Mouse (Mus musculus) intestine, embryonic 15.5 days (tissue): ENCODE measurements around the gene Ikzf2. TPM values are rescaled to one million over a fixed set of nuclear protein-coding genes. Genes with fewer than 3 reads are reported as not detected.
A peak's percentile ranks its signal among the peaks of the same experiment; 100 is the strongest.

ENCODE experiments used
- ATAC-seq: fragments of 200-750 bp; cut with Nextera tagmentation; 2 replicates; pipeline ENCODE4 v1.8.0; 2017; ENCODE audit warnings: moderate TSS enrichment, moderate library complexity
- H3K27ac ChIP-seq: fragments of 300-500 bp; sonication (generic); 2 replicates; pipeline ENCODE4 v1.5.1; 2015; ENCODE audit warnings: mild to moderate bottlenecking, inconsistent platforms
- H3K27me3 ChIP-seq: fragments of 300-500 bp; sonication (generic); replicated peaks from 2 replicates; pipeline ENCODE4 v1.6.1; 2015; ENCODE audit warnings: inconsistent platforms
- H3K36me3 ChIP-seq: fragments of 300-500 bp; sonication (generic); 2 replicates; pipeline ENCODE4 v1.6.1; 2015; ENCODE audit warnings: inconsistent platforms
- H3K4me1 ChIP-seq: fragments of 300-500 bp; sonication (generic); replicated peaks from 2 replicates; pipeline ENCODE4 v1.6.1; 2015; ENCODE audit warnings: inconsistent platforms
- H3K4me2 ChIP-seq: fragments of 300-500 bp; sonication (generic); replicated peaks from 2 replicates; pipeline ENCODE4 v1.6.1; 2015; ENCODE audit warnings: mild to moderate bottlenecking, inconsistent platforms
- H3K4me3 ChIP-seq: fragments of 300-500 bp; sonication (generic); replicated peaks from 2 replicates; pipeline ENCODE4 v1.5.1; 2015; ENCODE audit warnings: inconsistent platforms
- H3K9ac ChIP-seq: fragments of 300-500 bp; sonication (generic); 2 replicates; pipeline ENCODE4 v1.6.1; 2015; ENCODE audit warnings: inconsistent platforms
- H3K9me3 ChIP-seq: fragments of 300-500 bp; sonication (generic); 2 replicates; pipeline ENCODE4 v1.6.1; 2016; ENCODE audit warnings: inconsistent platforms
- WGBS: fragments of 180-500 bp; shearing (Covaris S2); methylation state at CpG from one replicate; pipeline ENCODE4 v1.1.7; 2015; 5-methylcytosine and 5-hydroxymethylcytosine counted together
- polyA plus RNA-seq: library from polyadenylated mRNA; unstranded; fragments of >200 nt; fragmentation: Nextera tagmentation; extraction: Ambion mirVana; gene quantifications from 2 replicates; pipeline ENCODE4 v1.2.1, GENCODE M21; 2015

Gene Ikzf2
- polyA plus RNA-seq, result 2.2 and 2.5 TPM in 2 replicates

DNA sequence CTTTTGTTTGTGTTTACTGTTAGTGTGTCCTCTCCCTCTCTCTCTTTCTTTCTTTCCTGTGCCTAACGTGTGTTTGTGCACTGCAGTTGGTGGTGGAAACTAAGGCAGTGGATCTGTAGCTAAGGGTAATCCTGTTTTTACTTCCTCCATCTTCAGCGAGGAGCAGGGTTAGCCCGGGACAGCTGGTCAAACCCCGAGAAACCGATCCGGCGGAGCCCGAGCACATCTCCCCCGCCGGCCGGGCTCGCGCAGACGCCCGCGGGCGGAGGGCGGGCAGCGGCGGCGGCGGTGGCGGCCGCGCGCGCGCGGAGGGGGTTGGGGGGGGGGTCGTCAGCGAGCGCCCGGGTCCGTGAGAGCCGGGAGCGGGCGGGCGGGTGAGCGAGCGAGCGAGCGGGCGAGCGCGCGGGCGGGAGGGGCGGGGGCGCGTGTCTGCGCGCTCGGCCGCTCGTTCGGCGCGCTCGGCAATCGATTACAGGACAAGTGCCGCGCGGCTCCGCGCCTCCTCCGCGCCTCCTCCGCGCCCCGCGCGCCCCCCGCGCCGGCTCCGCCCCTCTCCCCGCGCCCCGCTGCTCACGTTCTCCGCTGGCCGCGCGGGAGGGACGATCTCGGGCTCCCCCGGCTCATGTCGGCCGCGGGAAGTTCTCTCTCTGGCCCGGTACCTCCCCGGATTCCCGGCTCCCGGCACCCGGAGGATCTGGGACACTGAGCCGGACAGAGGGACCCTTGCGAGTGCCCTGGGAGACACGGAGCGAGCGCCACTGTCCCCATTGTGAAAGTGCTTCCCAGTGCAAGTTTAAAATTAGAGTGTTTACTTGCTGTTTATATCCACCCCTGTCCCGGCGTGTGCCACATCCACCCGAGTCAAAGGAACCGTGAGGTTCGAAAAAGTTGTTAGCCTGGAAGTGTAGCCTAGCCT, at the start of gene Ikzf2:
Gene Ikzf2, minus strand, starts transcription at position 170 of the 916 bp plus-strand sequence.
- H3K36me3 ChIP-seq, result no peaks in the 10 kb centered on the region
- ATAC-seq, result peak; percentile 93
- H3K4me1 ChIP-seq, result no peaks in the 10 kb centered on the region
- peak within 1 kb of the TSS; percentile 71 for H3K4me3 ChIP-seq
- peak within 1 kb of the TSS; percentile 74 for H3K4me2 ChIP-seq
- no peaks in the 10 kb centered on the region for H3K27me3 ChIP-seq
- H3K9ac ChIP-seq, result peak within 1 kb of the TSS; percentile 71
- under 1% methylated on average over 52 of the region's 105 CpGs for WGBS
- peak within 1 kb of the TSS; percentile 81 for H3K27ac ChIP-seq
- H3K9me3 ChIP-seq, result no peaks in the 10 kb centered on the region

DNA sequence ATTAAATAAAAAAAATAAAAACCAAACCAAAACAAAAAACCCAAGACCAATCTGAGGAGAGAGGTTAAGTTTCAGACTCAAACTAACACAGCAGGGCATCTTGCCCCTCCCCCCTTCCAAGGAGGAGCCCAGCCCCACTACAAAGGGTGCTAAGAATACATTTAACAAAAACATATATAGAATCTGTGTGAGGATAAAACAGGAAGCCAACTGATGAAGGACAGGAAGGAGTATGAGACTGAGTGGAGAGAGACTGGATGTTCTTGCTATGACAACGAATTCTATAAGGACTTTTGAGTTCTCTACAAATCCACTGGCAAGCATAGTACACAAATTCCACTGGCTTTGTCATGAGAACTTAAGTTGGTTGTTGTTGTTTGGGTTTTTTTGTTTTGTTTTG, 42.7 kb upstream of the Ikzf2 start:
- Histone ChIP-seq H3K36me3 (no peaks in the 10 kb centered on the region), H3K27ac (no peak overlapping the region), H3K4me1 (no peaks in the 10 kb centered on the region), H3K9ac (no peak overlapping the region), H3K4me3 (no peak overlapping the region), H3K27me3 (no peaks in the 10 kb centered on the region), H3K4me2 (no peak overlapping the region), H3K9me3 (no peaks in the 10 kb centered on the region)
- no peak for ATAC-seq
- 57% methylated on average over 1 of the region's 1 CpGs for WGBS

DNA sequence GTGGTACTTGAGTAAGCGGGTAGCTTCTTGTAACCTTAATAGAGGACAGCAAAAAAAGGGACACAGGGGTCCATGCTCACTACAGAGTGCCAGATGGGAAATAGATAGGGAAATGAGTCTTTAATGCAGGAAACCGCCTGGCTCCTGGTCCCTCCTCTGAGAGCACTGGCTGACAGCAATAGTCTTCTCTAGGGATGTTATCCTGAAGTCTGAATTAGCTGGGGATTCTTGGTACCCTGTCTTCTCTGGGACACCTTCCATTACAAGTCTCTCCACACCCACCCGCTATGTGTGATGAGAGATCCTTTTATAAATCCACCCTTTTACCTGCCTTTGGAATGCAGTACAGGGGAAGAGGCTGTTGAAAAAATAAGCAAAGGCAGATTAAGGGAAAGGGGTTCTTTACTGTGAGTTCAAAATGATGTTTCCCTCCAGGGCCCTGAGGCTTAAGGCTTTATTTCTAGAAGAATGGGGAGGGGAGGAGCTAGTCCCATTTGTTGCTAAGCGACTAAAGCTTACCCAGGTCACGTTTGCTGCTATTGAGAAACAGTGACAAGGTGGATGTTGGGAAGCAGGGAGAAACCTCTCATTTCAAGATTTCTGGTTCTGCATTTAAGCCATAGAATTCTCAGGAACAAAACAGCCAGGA, 42.1 kb upstream of the Ikzf2 start:
- H3K27ac ChIP-seq, result no peak overlapping the region

DNA sequence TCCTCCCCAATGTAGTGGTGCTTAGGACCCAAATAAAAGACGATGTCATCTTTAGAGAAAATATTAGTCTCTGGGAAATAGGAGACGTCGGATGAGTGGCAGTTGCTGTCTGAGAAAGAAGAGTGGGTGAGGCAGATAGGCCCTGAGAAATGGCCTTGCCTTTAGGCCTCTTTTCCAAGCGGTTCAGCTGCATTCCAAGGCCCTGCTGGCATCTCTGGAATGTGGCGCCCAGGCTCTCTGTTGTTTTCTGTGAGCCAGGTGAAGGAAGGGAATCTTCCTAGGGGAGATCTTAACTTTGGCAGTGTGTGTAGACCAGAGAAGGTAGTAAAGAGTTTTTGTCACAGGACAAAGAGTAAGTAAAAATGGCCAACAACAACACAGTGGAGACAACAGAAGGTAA, 40.9 kb upstream of the Ikzf2 start:
- Histone ChIP-seq H3K4me2 (no peak overlapping the region), H3K4me3 (no peak overlapping the region), H3K27ac (no peak overlapping the region), H3K9me3 (no peaks in the 10 kb centered on the region), H3K9ac (no peak overlapping the region), H3K36me3 (no peaks in the 10 kb centered on the region), H3K4me1 (no peaks in the 10 kb centered on the region), H3K27me3 (no peaks in the 10 kb centered on the region)
- WGBS, result 36% methylated on average over 5 of the region's 5 CpGs
- ATAC-seq, result no peak

More for the DNA sequence above, 42.1 kb upstream of the Ikzf2 start:
- H3K4me1 ChIP-seq, result no peaks in the 10 kb centered on the region
- no peak overlapping the region for H3K4me2 ChIP-seq
- no peaks in the 10 kb centered on the region for H3K36me3 ChIP-seq
- no peaks in the 10 kb centered on the region for H3K27me3 ChIP-seq
- WGBS, result 47% methylated on average over 5 of the region's 5 CpGs
- H3K9ac ChIP-seq, result no peak overlapping the region
- H3K9me3 ChIP-seq, result no peaks in the 10 kb centered on the region
- no peak for ATAC-seq
- H3K4me3 ChIP-seq, result no peak overlapping the region

DNA sequence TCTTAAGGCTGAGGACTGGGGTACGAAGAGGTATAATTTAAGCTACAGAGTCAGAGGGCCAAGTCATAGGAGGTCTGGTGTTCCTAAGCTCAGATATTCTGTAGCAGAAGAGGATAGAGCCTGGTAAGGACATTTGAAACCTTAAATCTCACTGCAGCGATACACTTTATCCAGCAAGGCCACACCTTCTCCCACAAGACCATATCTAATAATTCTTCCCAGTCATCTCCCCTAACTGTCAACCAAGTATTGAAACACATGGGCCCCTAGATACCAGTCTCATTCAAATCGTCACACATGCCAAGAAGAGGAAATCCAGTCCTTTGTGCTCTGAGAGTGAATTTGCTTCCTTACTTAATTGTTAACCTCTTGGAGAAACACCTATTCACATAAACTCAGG, 30.1 kb upstream of the Ikzf2 start:
- no peak overlapping the region for H3K4me2 ChIP-seq
- H3K27ac ChIP-seq, result no peak overlapping the region
- H3K36me3 ChIP-seq, result no peaks in the 10 kb centered on the region
- H3K27me3 ChIP-seq, result no peaks in the 10 kb centered on the region
- no peaks in the 10 kb centered on the region for H3K4me1 ChIP-seq
- no peaks in the 10 kb centered on the region for H3K9me3 ChIP-seq
- H3K9ac ChIP-seq, result no peak overlapping the region
- WGBS, result 85% methylated on average over 3 of the region's 3 CpGs
- H3K4me3 ChIP-seq, result no peak overlapping the region
- ATAC-seq, result no peak

DNA sequence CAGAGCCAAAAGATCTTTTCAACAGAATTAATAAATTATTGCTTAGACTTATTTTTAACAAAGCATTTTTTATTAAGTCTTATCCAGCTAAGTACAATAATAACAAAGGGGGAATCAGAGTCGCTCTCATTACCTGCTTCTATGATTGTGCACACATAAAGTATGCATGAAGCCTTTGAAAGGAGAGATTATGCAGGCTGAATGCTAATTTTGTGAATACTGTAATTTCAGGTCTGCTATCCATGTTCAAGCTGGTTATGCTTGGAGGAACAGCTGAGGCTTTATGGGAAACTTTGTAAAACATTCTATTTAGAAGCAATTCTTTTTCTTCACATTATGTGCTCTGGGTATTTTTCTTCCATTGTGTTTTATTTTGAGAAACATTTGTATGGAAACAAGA, 21.5 kb upstream of the Ikzf2 start:
- 90% methylated on average over 1 of the region's 1 CpGs for WGBS
- no peaks in the 10 kb centered on the region for H3K4me1 ChIP-seq
- no peaks in the 10 kb centered on the region for H3K36me3 ChIP-seq
- ATAC-seq, result no peak
- H3K9me3 ChIP-seq, result no peaks in the 10 kb centered on the region
- no peak overlapping the region for H3K27ac ChIP-seq
- no peak overlapping the region for H3K9ac ChIP-seq
- H3K27me3 ChIP-seq, result no peaks in the 10 kb centered on the region
- H3K4me2 ChIP-seq, result no peak overlapping the region
- H3K4me3 ChIP-seq, result no peak overlapping the region

DNA sequence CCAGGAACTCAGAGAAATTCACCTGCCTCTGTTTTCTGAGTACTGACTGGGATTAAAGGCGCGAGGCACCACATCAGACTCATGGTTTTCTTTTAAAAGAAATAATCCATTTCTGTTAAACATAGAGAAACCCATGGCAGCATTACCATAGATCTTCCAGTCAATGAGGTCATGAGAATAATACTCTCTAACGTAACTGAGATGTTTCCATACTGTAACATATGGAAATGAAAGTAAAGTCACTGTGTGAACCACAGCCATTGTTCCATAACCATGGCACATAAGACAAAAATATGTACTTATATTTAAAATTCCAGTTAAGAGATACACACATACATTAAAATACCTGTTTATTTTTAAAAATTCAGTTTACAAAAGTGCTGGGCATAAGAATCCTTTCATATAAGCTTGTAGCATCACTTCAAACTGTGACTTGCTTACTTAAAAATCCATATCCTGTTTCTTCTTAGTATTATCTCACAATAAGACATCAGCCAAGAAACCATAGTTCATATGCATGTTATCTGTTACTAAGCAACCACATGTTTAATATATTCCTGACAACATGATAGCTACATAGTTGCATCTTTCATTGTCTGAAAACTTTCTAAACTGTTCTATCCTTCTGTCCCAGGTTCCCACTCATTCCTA, 16.6 kb upstream of the Ikzf2 start:
- ATAC-seq, result no peak
- Histone ChIP-seq H3K36me3 (no peaks in the 10 kb centered on the region), H3K27ac (no peak overlapping the region), H3K9ac (no peak overlapping the region), H3K4me1 (no peaks in the 10 kb centered on the region), H3K27me3 (no peaks in the 10 kb centered on the region), H3K4me3 (no peak overlapping the region), H3K9me3 (no peaks in the 10 kb centered on the region), H3K4me2 (no peak overlapping the region)
- WGBS, result 90% methylated on average over 3 of the region's 3 CpGs

DNA sequence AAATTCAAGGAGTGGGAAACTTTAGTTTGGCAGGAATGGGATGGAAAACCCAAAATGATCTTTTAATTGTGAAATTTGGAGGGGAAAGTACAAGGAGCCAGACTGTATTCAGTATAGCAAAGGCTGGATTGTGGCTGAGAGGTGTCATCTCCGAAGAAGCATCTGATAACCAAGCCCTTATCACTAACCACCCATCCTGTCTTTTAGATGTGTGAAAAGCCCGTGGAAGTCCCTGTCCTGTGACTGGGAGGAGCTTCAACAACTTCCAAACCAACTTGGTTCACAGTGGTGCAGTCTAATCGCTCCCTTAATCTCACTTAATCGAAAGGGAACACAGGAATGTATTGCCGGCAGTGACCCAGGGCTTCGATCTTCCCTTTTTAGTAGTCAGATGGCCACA, 4.9 kb upstream of the Ikzf2 start:
- no peak overlapping the region for H3K4me2 ChIP-seq
- H3K36me3 ChIP-seq, result no peaks in the 10 kb centered on the region
- 75% methylated on average over 6 of the region's 6 CpGs for WGBS
- H3K27me3 ChIP-seq, result no peaks in the 10 kb centered on the region
- no peak overlapping the region for H3K27ac ChIP-seq
- ATAC-seq, result no peak
- no peak overlapping the region for H3K4me3 ChIP-seq
- no peaks in the 10 kb centered on the region for H3K4me1 ChIP-seq
- no peaks in the 10 kb centered on the region for H3K9me3 ChIP-seq
- no peak overlapping the region for H3K9ac ChIP-seq

DNA sequence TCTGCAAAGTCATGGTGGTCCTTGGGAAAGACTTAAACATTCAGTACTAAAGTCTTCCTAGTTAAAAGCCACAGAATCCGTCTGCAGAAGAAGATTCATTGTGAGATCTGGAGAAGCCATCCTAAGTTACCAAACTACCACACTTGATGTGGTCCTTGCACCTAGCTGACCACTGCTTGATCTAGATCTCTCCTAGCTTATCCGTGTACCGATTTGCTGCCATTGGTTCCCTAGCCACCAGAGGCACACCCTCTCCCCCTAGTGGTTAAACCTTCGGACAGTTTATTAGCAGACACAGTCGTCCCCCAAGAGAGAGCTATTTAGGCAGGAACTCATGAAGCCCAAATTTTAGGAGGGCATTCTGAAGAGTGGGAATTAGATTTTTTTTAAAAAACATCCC, 1.9 kb upstream of the Ikzf2 start:
- H3K27me3 ChIP-seq, result no peaks in the 10 kb centered on the region
- ATAC-seq, result no peak
- under 1% methylated on average over 5 of the region's 5 CpGs for WGBS
- no peaks in the 10 kb centered on the region for H3K36me3 ChIP-seq
- H3K9ac ChIP-seq, result no peak overlapping the region
- H3K4me3 ChIP-seq, result no peak overlapping the region
- no peaks in the 10 kb centered on the region for H3K9me3 ChIP-seq
- H3K4me2 ChIP-seq, result peak overlapping the region; percentile 39; the same call in 1 of the 2 replicates
- H3K27ac ChIP-seq, result no peak overlapping the region
- H3K4me1 ChIP-seq, result no peaks in the 10 kb centered on the region

DNA sequence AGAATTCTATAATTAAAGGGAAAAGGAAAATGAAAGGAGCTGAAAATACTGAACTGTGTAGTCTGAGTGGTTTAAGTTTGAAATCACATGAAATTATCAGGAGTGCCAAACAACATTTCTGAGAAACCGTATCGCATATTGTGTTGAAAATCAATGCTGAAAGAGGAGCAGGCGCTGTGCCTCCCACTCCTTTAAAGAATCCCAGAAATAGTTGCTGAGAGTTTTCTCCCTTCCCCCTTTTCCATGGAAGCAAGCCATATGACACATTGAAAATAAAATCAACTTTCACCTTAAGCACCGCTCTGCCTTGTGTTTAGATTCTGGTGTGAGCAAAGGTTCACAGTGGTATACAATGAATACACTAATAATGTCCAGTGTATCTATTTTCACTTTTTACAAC, 1.1 kb upstream of the Ikzf2 start:
- WGBS, result 12% methylated on average over 4 of the region's 4 CpGs
- H3K4me2 ChIP-seq, result peak overlapping the region; percentile 74
- peak overlapping the region; percentile 71 for H3K4me3 ChIP-seq
- no peak overlapping the region for H3K27ac ChIP-seq
- ATAC-seq, result no peak
- no peaks in the 10 kb centered on the region for H3K4me1 ChIP-seq
- no peaks in the 10 kb centered on the region for H3K9me3 ChIP-seq
- H3K27me3 ChIP-seq, result no peaks in the 10 kb centered on the region
- H3K9ac ChIP-seq, result no peak overlapping the region
- no peaks in the 10 kb centered on the region for H3K36me3 ChIP-seq

DNA sequence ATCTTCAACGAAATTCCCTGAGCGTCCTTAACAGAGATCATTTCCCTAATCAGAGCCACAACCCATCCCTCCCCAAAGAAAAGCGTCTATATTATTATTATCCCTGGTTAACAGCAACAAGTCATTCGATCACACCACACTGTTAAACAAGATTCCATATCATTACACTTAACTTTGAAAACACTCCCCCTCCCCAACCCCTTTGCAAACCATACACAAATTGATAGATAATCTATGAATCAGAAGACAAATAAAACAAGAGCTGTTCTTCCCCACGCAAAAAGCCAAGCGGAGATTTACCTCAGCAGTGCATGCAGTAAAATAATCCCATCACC, 337 bp downstream of the Ikzf2 start:
- no peaks in the 10 kb centered on the region for H3K27me3 ChIP-seq
- no peak for ATAC-seq
- H3K9me3 ChIP-seq, result no peaks in the 10 kb centered on the region
- H3K4me3 ChIP-seq, result peak overlapping the region; percentile 71
- H3K4me1 ChIP-seq, result no peaks in the 10 kb centered on the region
- H3K4me2 ChIP-seq, result peak overlapping the region; percentile 74
- no peaks in the 10 kb centered on the region for H3K36me3 ChIP-seq
- H3K9ac ChIP-seq, result peak overlapping the region; percentile 71
- peak overlapping the region; percentile 81 for H3K27ac ChIP-seq
- 0% methylated on average over 6 of the region's 6 CpGs for WGBS

DNA sequence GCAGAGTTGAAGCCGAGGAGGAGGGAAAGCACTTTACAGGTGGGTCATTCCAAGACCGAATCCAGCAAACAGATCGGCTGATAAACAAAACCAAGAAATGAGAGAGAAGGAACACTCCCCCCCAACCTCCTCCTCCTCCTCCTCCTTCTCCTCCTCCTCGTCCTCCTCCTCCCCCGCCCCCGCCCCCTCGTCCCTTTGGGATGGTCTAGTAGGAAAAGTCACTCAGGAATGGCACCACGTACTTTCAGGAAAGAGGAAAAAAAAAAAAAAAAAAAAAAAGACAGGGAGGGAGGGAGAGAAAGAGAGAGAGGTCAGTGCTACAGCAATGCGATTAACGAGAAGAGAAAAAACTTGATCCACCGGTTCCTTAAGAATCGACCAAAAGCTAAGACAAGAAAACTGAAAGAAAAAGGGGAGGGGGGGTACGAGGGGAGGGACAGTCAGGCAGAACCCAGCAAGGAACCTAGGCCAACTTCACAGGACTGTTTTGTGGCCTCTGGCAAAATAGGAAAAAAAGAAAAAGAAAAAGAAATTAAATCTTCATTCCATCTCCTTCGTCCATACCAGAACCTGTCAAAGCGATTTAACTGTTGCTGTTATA, 1.1 kb downstream of the Ikzf2 start:
- ATAC-seq, result 0 out of 2 replicates have a peak, but pooled peaks have one; percentile 6
- H3K9ac ChIP-seq, result peak overlapping the region; percentile 40
- H3K4me3 ChIP-seq, result peak overlapping the region; percentile 71
- no peaks in the 10 kb centered on the region for H3K9me3 ChIP-seq
- peak overlapping the region; percentile 74 for H3K4me2 ChIP-seq
- H3K27ac ChIP-seq, result 0 out of 2 replicates have a peak overlapping the region, but pooled peaks have one; percentile 13
- H3K27me3 ChIP-seq, result no peaks in the 10 kb centered on the region
- no peaks in the 10 kb centered on the region for H3K36me3 ChIP-seq
- WGBS, result under 1% methylated on average over 13 of the region's 15 CpGs
- no peaks in the 10 kb centered on the region for H3K4me1 ChIP-seq
